Mouse (Mus musculus) left cerebral cortex, adult 2 months (tissue): ENCODE results near the gene Enoph1. TPM values are rescaled to one million over a fixed set of nuclear protein-coding genes. Genes with fewer than 3 reads are reported as not detected.

Experiments used
- DNase-seq, 2 experiments: peaks; one replicate each; pipeline ENCODE4 v3.0.0; 2021 to 2022; ENCODE audit warnings: low spot score in 2 of 2, mixed read lengths in 1 of 2; ENCODE audit errors: extremely low spot score in 1 of 2
- H3K27ac ChIP-seq: fragments of 200-600 bp; 2 replicates; pipeline ENCODE4 v1.8.1; 2022
- H3K4me3 ChIP-seq: fragments of 200-600 bp; 2 replicates; pipeline ENCODE4 v1.8.1; 2022
- CTCF ChIP-seq: fragments of 200-600 bp; IDR thresholded peaks from 2 replicates; pipeline ENCODE4 v1.8.1; 2022; ENCODE audit warnings: antibody characterized with exemption, mild to moderate bottlenecking, moderate library complexity
- intact Hi-C: fragments of 180-260 bp; cut with DNase I; formaldehyde crosslinking; loops from one replicate; pipeline ENCODE4 v1.15.1; 2025
- total RNA-seq, 2 experiments: library from RNA; stranded (reverse); gene quantifications; 2 replicates each; pipeline ENCODE4 v1.2.3; 2021

Enoph1 gene
- total RNA-seq, 2 experiments from 2014 or later, result 50.3 to 55.7 TPM

DNA sequence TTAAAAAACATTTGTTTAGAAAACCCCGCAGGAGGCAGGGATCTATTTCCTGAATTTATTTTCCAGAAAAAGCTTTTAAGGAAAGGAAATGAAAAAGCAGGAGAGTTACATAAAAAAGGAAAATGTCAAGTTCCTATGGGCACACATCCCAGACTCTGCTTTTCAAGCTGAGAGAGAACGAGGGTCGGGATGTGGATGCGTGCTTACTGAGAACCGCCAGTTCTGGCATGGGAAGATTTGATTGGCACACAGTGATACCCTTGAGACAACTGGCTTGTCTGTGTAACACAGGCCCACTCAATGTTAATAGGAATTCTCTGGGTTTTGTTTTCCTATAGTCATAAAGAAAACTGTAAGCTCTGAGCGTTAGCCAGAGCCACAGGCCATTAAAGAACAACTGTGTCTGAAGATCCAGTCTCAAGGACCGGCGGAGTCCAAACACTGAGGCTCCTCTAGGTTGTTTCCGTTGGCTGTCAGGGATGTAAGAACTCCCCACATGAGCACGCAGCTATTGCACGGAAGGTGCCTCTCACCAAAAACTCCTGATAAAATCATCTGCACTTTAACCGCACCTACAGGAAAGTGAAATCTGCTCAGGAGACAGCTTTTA lies 44.3 kb downstream of the Enoph1 start:
- intact Hi-C loops, result no loop called here
- no peak for DNase-seq
- TF ChIP-seq CTCF, result no peak
- Histone ChIP-seq H3K4me3 (no peak overlapping the region), H3K27ac (peak overlapping the region; percentile 62)

DNA sequence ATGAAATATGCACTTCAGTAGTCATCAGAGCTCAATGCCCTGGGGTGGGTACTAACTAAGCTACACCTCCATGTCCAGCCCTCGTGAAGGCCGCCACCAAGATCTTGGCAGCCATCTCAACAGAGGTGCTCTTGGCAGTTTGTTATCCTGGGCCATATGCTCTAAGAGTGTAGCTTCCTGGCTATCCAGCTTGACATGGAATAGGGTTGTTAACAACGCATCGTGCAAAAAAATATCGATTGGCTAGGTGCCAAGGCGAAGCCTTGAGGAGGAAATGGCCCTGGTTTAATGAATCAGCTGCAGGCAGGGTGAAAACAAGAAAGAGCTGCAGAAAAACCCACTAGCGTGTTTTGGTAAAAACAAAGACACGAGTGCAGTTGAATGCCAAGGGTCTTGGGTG lies 45.3 kb downstream of the Enoph1 start:
- no peak overlapping the region for H3K27ac ChIP-seq
- no peak overlapping the region for H3K4me3 ChIP-seq
- no peak for DNase-seq
- intact Hi-C loops, result no loop called here
- TF ChIP-seq CTCF, result no peak

DNA sequence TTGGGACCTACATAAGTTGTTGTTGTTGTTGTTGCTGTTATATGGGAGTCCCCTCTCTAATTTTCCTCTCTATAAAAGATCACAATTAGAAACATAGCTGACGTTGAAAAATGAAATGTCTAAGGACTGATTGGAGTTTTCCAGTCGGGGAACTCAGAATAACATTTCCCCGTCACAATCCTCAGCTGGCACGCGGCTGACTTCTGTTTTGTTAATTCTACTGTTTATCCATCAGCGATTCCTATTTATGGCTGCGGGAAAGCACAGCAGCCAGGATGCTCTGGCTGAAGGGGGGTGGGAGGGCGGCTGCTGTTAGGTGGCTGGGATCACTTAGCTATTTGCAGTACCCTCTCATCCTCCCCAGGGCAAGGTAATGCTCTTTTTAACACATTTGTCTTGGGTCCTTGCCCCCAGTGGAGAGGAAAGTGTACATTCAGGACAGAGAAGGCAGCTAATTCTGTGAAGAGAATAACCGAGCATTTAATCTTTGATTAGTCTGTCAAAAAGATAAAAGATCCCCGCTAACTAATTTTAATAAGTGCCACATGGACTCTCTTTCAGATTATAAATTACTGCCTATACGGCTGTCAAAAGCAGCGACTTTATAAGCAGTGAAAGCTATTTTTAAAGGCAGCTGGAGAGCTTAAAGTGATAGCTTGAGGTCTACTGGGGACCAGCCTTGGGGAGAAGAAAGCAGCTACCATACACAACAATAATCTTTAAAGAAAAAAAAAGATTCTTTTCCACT lies 50.9 kb downstream of the Enoph1 start:
- no peak for DNase-seq
- H3K27ac ChIP-seq, result no peak overlapping the region
- no peak for TF ChIP-seq CTCF
- intact Hi-C loops, result no loop called here
- H3K4me3 ChIP-seq, result no peak overlapping the region

DNA sequence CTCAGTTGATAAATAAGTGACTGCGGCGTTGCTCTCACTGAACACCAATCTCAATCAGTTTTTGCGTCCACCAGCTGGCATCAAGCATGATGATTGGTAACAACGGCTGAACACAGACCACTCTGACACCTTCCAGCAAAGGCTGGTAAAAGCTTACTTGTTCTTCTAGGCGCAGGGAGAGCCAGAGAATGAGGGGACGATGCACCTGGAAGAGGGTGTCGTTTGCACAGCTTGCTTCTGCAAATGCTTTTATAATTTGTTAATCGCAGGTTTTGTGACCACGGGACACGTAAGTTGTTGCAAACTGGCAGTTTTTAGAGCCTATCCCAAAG lies 51.4 kb downstream of the Enoph1 start:
- Histone ChIP-seq H3K27ac (no peak overlapping the region), H3K4me3 (no peak overlapping the region)
- no peak for TF ChIP-seq CTCF
- DNase-seq, result no peak
- intact Hi-C loops, result no loop called here

DNA sequence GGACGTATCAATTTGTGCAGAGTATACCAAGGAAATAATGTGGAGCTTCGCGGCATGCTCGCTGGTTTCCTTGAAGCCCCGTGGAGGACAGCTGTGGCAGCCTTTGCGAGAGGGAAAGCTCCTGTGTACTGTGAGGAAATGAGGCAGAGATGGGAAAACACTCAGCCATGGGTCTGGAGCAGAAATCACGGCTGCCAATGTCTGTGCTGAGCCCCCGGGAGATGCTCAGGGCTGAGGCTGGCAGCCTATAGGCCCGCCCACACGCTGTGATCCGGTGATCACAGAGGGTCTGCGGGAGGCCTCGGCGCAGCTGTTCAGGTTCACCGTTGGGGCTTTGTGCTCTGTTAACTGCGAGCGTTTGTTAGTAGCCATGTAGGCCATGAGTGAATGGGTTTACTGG lies 51.8 kb downstream of the Enoph1 start:
- H3K4me3 ChIP-seq, result no peak overlapping the region
- H3K27ac ChIP-seq, result no peak overlapping the region
- no peak for TF ChIP-seq CTCF
- DNase-seq, result no peak
- intact Hi-C loops, result no loop called here

DNA sequence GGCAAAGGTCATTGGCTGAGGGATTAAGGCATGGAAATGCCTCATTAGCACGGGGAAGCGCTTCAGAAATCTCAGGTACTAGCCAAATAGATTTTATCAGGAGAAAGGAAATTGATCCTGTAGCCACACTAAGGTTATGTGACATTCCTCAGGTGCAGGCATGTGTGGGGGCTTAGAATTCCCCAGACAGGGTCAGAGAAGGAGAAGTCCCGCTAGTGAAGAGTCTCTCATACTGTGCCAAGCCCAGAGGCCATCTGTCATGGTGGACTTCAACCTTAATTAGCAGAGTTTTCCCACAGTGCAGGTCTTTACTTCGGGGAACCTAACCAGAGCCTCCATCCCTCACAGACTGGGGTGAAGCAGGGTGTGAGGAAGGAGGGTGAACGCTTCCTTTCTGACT lies 57.2 kb downstream of the Enoph1 start:
- DNase-seq, result no peak
- intact Hi-C loops, result no loop called here
- no peak overlapping the region for H3K27ac ChIP-seq
- no peak overlapping the region for H3K4me3 ChIP-seq
- no peak for TF ChIP-seq CTCF

DNA sequence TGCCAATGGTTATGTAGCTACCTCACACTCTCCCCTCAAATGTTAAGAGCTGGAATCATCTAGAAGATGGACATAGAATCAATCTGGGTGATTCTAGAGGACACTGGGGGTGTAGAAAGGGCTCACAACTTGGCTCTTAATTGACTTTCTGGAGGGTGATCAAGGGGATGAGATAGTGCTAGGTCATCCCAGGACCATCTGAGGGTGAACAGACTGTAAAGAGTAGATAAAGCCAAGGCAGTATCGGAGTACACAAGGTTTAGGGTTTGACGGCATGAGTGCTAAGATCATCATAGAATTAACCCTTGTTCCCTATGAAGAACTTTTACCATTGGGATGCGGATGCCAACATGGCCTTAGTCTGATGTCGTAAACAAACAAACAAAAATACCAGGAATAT lies 58.2 kb downstream of the Enoph1 start:
- no peak for TF ChIP-seq CTCF

DNA sequence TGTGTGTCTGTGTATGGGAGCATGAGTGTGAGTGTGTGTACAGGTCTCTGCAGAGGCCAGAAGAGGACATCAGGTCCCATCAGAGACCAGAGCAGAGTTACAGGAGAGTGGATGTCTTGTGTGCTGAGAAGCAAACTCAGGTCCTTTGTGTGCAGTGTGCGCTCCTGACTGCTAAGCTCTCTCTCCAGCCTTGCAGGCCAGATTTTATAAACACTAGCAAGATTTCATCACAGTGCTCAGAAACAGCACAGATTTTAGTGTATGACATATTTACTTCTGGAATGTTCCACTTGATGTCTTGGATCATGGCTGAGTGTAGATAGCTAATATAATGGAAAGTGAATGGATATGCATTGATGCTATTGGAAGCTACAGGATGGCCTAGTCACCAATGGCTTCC lies 62.6 kb downstream of the Enoph1 start:
- TF ChIP-seq CTCF, result no peak
- Histone ChIP-seq H3K4me3 (no peak overlapping the region), H3K27ac (no peak overlapping the region)
- intact Hi-C loops, result no loop called here
- DNase-seq, result no peak

More for the DNA sequence above, 58.2 kb downstream of the Enoph1 start:
- intact Hi-C loops, result no loop called here
- no peak overlapping the region for H3K4me3 ChIP-seq
- no peak overlapping the region for H3K27ac ChIP-seq
- DNase-seq, result no peak

DNA sequence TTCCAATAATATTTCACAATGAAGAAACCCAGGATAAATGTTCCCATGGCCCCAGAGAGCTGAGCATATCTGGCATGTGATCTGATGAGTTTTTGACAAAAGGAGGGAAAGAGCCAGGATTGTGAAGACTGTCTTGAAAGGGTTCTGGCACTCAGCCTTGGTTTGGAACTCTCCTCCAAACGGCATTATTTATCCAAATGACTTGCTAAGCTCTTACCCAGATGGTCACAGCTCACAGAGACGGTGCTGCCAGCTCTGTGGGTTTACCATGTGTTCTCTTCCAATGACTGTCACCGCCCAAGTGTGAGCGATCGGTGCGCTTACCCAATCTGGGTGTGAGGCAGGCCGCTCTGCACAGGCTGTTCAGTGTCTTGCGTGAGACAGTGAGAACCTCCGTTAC lies 69.1 kb downstream of the Enoph1 start:
- Histone ChIP-seq H3K27ac (no peak overlapping the region), H3K4me3 (no peak overlapping the region)
- no peak for TF ChIP-seq CTCF
- peak; percentile 29 to 38 for DNase-seq
- intact Hi-C loops, result no loop called here

DNA sequence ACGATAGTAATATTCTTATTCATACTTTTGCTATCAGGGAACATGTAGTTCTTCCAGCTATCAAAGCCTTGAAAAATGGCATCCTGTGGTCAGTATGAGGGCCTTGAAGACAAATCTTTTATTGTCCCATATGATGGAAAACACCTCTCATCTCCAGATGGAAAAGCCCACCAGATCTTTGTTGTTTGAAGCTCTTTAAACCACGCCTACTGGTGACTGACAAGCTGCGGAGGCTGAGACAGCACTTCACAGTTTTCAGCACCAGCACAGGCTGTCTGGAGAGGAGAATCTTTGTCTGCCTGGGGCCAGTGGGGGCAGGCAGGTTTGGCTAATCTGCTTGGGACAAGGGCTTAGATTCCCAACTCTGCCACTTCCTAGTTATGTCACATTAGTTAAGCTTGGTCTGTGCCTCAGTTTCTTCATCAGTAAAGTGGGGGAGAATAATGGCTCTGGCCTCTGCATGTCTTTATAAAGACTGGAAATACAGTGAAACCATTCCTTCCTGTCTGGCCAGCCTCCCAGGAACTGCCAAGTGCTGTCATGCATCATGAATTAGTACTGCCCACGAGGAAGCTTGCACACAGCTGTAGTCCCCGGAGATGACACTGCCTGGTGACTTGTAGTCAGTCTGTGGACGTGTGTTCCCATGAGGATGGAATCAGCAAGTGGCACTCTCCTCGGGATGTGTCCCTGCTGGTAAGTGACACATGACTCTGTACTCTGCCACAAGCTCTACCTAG lies 69.9 kb downstream of the Enoph1 start:
- intact Hi-C loops, result no loop called here
- Histone ChIP-seq H3K27ac (no peak overlapping the region), H3K4me3 (no peak overlapping the region)
- DNase-seq, result peak in 1 of 2 experiments; percentile 16
- TF ChIP-seq CTCF, result no peak

DNA sequence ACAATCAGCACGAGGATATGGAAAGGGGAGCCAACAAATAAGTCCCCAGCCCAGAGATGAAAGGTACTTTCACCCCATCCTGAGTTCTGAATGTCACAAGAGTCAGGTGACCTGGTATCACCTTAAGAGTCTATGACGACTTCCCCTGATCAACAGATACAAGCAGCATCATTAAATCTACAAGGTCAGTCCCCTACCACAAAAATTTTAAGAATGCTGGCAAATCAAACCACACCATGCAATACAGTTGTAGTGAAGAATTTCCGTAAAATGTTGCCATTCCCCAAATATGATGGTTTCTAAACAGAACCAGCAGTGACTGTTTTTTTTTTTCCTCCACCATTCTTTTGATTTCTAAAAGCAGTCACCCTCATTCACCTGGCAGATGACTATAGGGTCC lies 70.8 kb downstream of the Enoph1 start:
- intact Hi-C loops, result no loop called here
- Histone ChIP-seq H3K4me3 (no peak overlapping the region), H3K27ac (no peak overlapping the region)
- no peak for TF ChIP-seq CTCF
- no peak for DNase-seq

DNA sequence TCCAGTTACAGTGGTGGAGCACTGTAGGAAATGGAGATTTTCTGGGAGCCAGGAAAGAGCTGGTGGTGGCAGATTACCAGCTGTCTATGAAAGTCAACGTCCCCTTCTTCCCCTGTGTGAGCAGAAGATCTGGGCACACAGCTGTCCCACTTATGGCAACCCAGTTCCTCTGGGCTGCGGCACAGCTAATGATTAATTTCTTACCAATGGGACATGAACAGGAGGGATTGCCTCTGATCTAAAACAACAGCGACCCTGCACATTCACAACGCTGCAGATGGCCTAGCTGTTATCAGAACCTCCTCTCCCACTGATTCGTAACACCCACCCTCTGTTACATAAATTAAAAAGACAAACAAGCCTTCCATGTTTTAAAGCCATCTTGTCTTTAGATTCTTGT lies 73.6 kb downstream of the Enoph1 start:
- no peak for TF ChIP-seq CTCF
- DNase-seq, result no peak
- intact Hi-C loops, result no loop called here
- no peak overlapping the region for H3K4me3 ChIP-seq
- H3K27ac ChIP-seq, result no peak overlapping the region

Other genes with a start within 250 kb of the Enoph1 start
- 1 to 10 TPM in 1 of 2 experiments, under 1 TPM in 1; 0.77 to 1.2 TPM for gene Vamp9, start 133.7 kb upstream of the Enoph1 start, total RNA-seq
- 100 to 1,000 TPM; 194 to 222 TPM for gene Hnrnpd, start 61.0 kb upstream of the Enoph1 start, total RNA-seq
- gene 4930524J08Rik, start 60.9 kb upstream of the Enoph1 start, total RNA-seq, result 1 to 10 TPM; 1.9 TPM
- 100 to 1,000 TPM; 177 to 178 TPM for gene Hnrnpdl, start 321 bp upstream of the Enoph1 start, total RNA-seq
- 10 to 100 TPM; 41.5 to 46.9 TPM for gene Tmem150c, start 119.8 kb downstream of the Enoph1 start, total RNA-seq